Mouse (Mus musculus) ES-Bruce4 (cell line): Measurements from ENCODE around the gene Gkap1.

Source experiments
- CTCF ChIP-seq: IDR thresholded peaks from one replicate; pipeline ENCODE4 v1.8.1; 2011; ENCODE audit warnings: low read depth, low read length
- EP300 ChIP-seq: IDR thresholded peaks from 2 replicates; pipeline ENCODE4 v1.6.1; 2011; ENCODE audit warnings: low read depth, low read length; ENCODE audit not compliant: insufficient read depth

- TF ChIP-seq CTCF = no peak
- no peak for TF ChIP-seq EP300
Measured at GRCm38 (mm10) chr13:58298756-58299155, 23.3 kb upstream of the Gkap1 start.
